Mouse (Mus musculus): ENCODE data around the gene Sec1. TPM values are rescaled to one million over a fixed set of nuclear protein-coding genes. Genes with fewer than 3 reads are reported as not detected.
A peak's percentile ranks its signal among the peaks of the same experiment; 100 is the strongest.

Gene Sec1
- polyA plus RNA-seq, 1 experiment from 2014 or later, result 0.04 TPM

GRCm38 (mm10) chr7:45638623-45639401, 55.4 kb downstream of the Sec1 start:
- H3K9ac ChIP-seq (replicated peaks), result no peak overlapping the region
- no peak overlapping the region for H3K4me2 ChIP-seq (ENCODE audit: low read depth, low read length)
- 58% methylated on average over 29 of the region's 29 CpGs for WGBS (ENCODE audit: insufficient replicate concordance)
- H3K4me1 ChIP-seq (ENCODE audit: insufficient read depth), result peaks cover 5% of the 10 kb centered on the region; the same call in 1 of the 2 replicates
- no peaks in the 10 kb centered on the region; the same call in 1 of the 2 replicates for H3K27me3 ChIP-seq (ENCODE audit: insufficient read depth, low read length)
- DNase-seq (peak; percentile 78), ATAC-seq (peak; percentile 78)
- TF ChIP-seq CTCF (IDR thresholded peaks at IDR 0.05; ENCODE audit: low read depth) (no peak), EP300 (IDR thresholded peaks at IDR 0.05; ENCODE audit: low read depth) (no peak)
- no peak overlapping the region for H3K27ac ChIP-seq (ENCODE audit: low read depth)
- no peaks in the 10 kb centered on the region for H3K9me3 ChIP-seq (ENCODE audit: low read length)
- no peaks in the 10 kb centered on the region for H3K36me3 ChIP-seq (replicated peaks; ENCODE audit: insufficient read depth, low read length)
- no peak overlapping the region for H3K4me3 ChIP-seq (ENCODE audit: low read depth, low read length)

GRCm38 (mm10) chr7:45637710-45638109, 56.5 kb downstream of the Sec1 start:
- Histone ChIP-seq H3K27me3 (ENCODE audit: insufficient read depth, low read length) (no peaks in the 10 kb centered on the region; the same call in 1 of the 2 replicates), H3K4me1 (ENCODE audit: insufficient read depth) (no peaks in the 10 kb centered on the region; the same call in 1 of the 2 replicates), H3K9ac (replicated peaks) (no peak overlapping the region), H3K4me3 (ENCODE audit: low read depth, low read length) (no peak overlapping the region), H3K36me3 (replicated peaks; ENCODE audit: insufficient read depth, low read length) (no peaks in the 10 kb centered on the region), H3K27ac (ENCODE audit: low read depth) (no peak overlapping the region), H3K9me3 (ENCODE audit: low read length) (no peaks in the 10 kb centered on the region), H3K4me2 (ENCODE audit: low read depth, low read length) (no peak overlapping the region)
- 84% methylated on average over 6 of the region's 6 CpGs for WGBS (ENCODE audit: insufficient replicate concordance)
- TF ChIP-seq EP300 (IDR thresholded peaks at IDR 0.05; ENCODE audit: low read depth), result no peak
- no peak for TF ChIP-seq CTCF (IDR thresholded peaks at IDR 0.05; ENCODE audit: low read depth)
- no peak for ATAC-seq
- DNase-seq, result no peak

DNA sequence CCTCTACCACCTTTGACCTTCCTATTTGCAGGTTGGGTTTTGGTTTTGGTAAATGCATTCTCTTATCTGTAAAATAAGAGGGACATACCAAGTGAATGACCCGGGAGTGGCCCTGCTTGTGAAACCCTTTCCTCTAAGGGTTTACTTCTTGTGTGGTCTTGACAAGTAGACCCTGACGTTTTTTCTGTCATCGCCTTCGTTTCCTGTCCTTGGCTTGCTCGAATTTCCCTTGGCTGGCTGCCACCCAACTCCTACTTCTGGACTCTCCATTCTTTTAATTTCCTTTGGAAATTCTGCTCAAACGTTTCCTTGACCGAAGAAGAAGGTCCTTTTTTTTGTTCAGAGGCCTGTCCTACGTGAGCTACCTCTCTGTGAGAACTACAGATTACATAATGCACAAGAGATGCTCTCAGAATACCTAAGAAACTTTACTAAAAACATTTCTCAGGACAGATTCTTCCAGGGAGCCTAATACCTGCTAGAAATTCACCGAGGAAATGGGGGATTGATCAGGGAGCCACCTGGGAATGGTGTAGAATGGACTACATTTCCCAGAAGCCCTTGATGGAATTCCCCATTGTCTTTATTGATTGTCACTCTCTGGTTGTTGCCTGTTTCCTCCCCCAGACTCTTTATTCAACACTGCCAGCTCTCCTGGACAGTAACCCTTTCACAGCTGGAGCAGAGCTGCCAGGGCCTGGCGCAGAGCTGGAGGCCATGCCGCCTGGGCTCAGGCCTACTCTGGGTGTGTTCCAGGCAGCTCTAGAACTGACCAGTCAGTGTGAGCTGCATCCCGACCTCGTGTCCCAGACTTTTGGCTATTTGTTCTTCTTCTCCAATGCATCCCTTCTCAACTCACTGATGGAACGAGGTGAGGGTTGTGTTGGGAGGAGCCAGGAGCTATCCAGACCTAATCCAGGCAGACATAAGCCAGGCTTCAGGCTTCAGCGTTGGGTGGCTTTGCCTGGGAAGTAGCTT, 58.2 kb downstream of the Sec1 start:
- no peak overlapping the region for H3K9ac ChIP-seq (replicated peaks)
- DNase-seq, result no peak
- 0 out of 2 replicates have a peak overlapping the region, but pooled peaks have one; percentile 25 for H3K27ac ChIP-seq (ENCODE audit: low read depth)
- no peaks in the 10 kb centered on the region for H3K9me3 ChIP-seq (ENCODE audit: low read length)
- TF ChIP-seq CTCF (IDR thresholded peaks at IDR 0.05; ENCODE audit: low read depth), result no peak
- no peak for TF ChIP-seq EP300 (IDR thresholded peaks at IDR 0.05; ENCODE audit: low read depth)
- H3K4me1 ChIP-seq (ENCODE audit: insufficient read depth), result 0 out of 2 replicates have a peak, but pooled peaks cover 3% of the 10 kb centered on the region
- ATAC-seq, result no peak
- 55% methylated on average over 15 of the region's 15 CpGs for WGBS (ENCODE audit: insufficient replicate concordance)
- no peak overlapping the region for H3K4me3 ChIP-seq (ENCODE audit: low read depth, low read length)
- H3K36me3 ChIP-seq (replicated peaks; ENCODE audit: insufficient read depth, low read length), result no peaks in the 10 kb centered on the region
- peaks cover 6% of the 10 kb centered on the region; the same call in 1 of the 2 replicates for H3K27me3 ChIP-seq (ENCODE audit: insufficient read depth, low read length)
- no peak overlapping the region for H3K4me2 ChIP-seq (ENCODE audit: low read depth, low read length)

- no peaks in the 10 kb centered on the region for H3K36me3 ChIP-seq (replicated peaks; ENCODE audit: insufficient read depth, low read length)
- WGBS (ENCODE audit: insufficient replicate concordance), result 59% methylated on average over 11 of the region's 11 CpGs
- TF ChIP-seq CTCF (IDR thresholded peaks at IDR 0.05; ENCODE audit: low read depth), result no peak
- TF ChIP-seq EP300 (IDR thresholded peaks at IDR 0.05; ENCODE audit: low read depth), result no peak
- peak overlapping the region; percentile 41; the same call in 1 of the 2 replicates for H3K27ac ChIP-seq (ENCODE audit: low read depth)
- DNase-seq (no peak), ATAC-seq (peak; percentile 33)
- 0 out of 2 replicates have a peak, but pooled peaks cover 3% of the 10 kb centered on the region for H3K4me1 ChIP-seq (ENCODE audit: insufficient read depth)
- no peak overlapping the region for H3K4me3 ChIP-seq (ENCODE audit: low read depth, low read length)
- no peak overlapping the region for H3K9ac ChIP-seq (replicated peaks)
- H3K4me2 ChIP-seq (ENCODE audit: low read depth, low read length), result no peak overlapping the region
- H3K9me3 ChIP-seq (ENCODE audit: low read length), result no peaks in the 10 kb centered on the region
- H3K27me3 ChIP-seq (ENCODE audit: insufficient read depth, low read length), result peaks cover 6% of the 10 kb centered on the region; the same call in 1 of the 2 replicates
Observed at GRCm38 (mm10) chr7:45634946-45635681, 59.1 kb downstream of the Sec1 start.

- H3K4me2 ChIP-seq (ENCODE audit: low read depth, low read length), result no peak overlapping the region
- DNase-seq (peak; percentile 41), ATAC-seq (no peak)
- no peak overlapping the region for H3K27ac ChIP-seq (ENCODE audit: low read depth)
- no peaks in the 10 kb centered on the region for H3K36me3 ChIP-seq (replicated peaks; ENCODE audit: insufficient read depth, low read length)
- no peak overlapping the region for H3K9ac ChIP-seq (replicated peaks)
- H3K9me3 ChIP-seq (ENCODE audit: low read length), result no peaks in the 10 kb centered on the region
- TF ChIP-seq CTCF (IDR thresholded peaks at IDR 0.05; ENCODE audit: low read depth) (peak; percentile 29; the same call in 1 of the 2 replicates), EP300 (IDR thresholded peaks at IDR 0.05; ENCODE audit: low read depth) (no peak)
- H3K4me3 ChIP-seq (ENCODE audit: low read depth, low read length), result no peak overlapping the region
- H3K4me1 ChIP-seq (ENCODE audit: insufficient read depth), result peaks cover 7% of the 10 kb centered on the region
- H3K27me3 ChIP-seq (ENCODE audit: insufficient read depth, low read length), result peaks cover 21% of the 10 kb centered on the region
- 43% methylated on average over 28 of the region's 35 CpGs for WGBS (ENCODE audit: insufficient replicate concordance)
Observed at GRCm38 (mm10) chr7:45632499-45632898, 61.7 kb downstream of the Sec1 start.
